Mouse (Mus musculus) thymus, postnatal 25 days (tissue): ENCODE results near the gene Foxo4.

Experiments used
- DNase-seq: peaks from one replicate; pipeline ENCODE4 v3.0.0; 2022

Gene Foxo4

DNA sequence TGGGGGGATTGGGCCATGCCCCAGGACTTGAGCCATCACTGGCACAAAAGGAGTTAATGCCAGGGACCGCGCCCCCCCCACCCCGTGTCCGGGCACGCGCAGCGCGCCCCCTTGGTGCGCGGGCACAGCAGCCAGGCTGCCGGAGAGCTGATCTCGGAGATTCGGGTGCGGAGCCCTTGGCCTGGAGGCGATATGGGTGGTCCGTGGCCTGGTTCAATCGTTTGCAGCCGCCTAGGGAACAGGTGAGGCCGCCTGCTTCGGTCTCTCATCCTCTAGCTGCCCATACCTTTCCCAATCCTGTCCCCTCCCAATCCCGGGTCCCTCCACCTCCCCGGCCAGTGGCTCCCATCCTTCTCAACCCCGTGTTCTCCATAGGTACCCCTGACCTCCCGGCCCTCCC lies 44.7 kb downstream of the Foxo4 start, which contains the start of gene Nlgn3:
Nlgn3 (plus strand) TSS at position 114 of the 400 bp plus-strand sequence.
- no peak for DNase-seq

- DNase-seq, result no peak
These were observed 45.4 kb downstream of the Foxo4 start for GRCm38 (mm10) chrX:101299473-101300426.

DNA sequence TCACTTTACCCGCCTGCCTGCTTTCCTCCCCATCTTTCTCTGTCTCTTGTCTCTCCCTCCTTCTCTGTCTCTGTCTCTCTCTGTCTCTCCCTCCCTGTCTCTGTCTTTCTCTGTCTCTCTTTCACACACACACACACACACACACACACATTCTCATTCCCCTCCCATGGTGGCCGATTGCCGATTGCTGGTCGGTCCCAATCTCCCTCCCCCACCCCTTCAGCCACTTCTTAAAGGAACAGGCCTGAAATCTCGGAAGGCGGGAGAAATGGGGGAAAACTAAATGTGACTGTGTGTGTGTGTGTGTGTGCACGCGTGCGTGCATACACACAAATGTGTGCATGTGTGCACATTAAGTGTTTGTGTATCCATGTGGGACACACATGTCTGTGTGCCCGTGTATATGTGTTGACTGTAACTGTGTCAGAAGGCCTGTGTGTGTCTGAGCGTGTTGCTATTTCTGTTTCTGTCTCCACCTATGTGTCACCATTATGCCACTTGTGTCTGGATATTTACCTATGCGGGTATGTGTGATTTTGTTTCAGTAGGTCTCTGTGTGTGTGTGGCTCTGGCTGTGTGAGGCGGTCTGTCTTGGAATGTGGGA lies 46.2 kb downstream of the Foxo4 start:
- no peak for DNase-seq

DNA sequence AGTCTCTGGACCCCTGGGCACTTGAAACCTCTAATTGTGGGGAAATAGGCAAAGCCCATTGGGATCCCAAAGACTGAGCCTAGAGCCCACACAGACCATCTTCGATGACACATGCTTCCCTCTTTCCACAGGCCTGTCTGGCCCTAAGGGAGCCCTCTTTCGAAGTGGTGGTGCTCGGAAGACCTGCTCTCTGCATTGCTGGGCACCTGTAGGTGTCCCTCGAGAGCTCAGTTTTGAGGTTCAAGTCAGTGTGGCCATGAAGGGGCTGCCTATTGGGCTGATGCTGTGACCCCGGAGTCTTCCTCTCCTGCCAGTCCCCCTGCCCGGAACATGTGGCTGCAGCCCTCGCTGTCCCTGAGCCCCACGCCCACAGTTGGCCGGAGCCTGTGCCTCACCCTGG lies 47.3 kb downstream of the Foxo4 start:
- DNase-seq, result no peak

GRCm38 (mm10) chrX:101304646-101305045 lies 50.3 kb downstream of the Foxo4 start:
- DNase-seq, result no peak

- DNase-seq, result no peak
These were observed 55.0 kb downstream of the Foxo4 start for GRCm38 (mm10) chrX:101309299-101309698.
